Mouse (Mus musculus) CH12.LX (cell line): ENCODE measurements at regions not wholly inside any gene's neighbourhood (a gene's known extent, or its start where the extent isn't known, plus 50 kb on each side); places are given as distances from the start of the nearest gene placed in this dataset.

Source experiments
- DNase-seq: peaks from one replicate; pipeline ENCODE4 v3.0.0-alpha.2; 2013; ENCODE audit errors: extremely low read depth
- H3K27ac ChIP-seq: 2 replicates; pipeline ENCODE4 v1.5.1; 2012; ENCODE audit warnings: low read depth, mild to moderate bottlenecking, control low read depth, moderate library complexity; ENCODE audit not compliant: insufficient read depth
- H3K27me3 ChIP-seq: replicated peaks from 2 replicates; pipeline ENCODE3; 2012; ENCODE audit warnings: inconsistent platforms
- H3K36me3 ChIP-seq, 2 experiments: replicated peaks in 1 of 2; 2 replicates each; pipeline versions ENCODE3 to v1.6.1; 2012; ENCODE audit warnings: inconsistent platforms in 1 of 2, low read length in 1 of 2, mild to moderate bottlenecking in 1 of 2, mixed read lengths in 1 of 2, moderate library complexity in 1 of 2; ENCODE audit not compliant: control insufficient read depth in 1 of 2, insufficient read depth in 1 of 2
- H3K4me1 ChIP-seq, 2 experiments: 2 replicates each; pipeline ENCODE4 v1.6.1; 2012; ENCODE audit warnings: inconsistent platforms in 1 of 2, moderate library complexity in 1 of 2; ENCODE audit not compliant: insufficient read depth in 2 of 2, control insufficient read depth in 1 of 2
- H3K4me2 ChIP-seq: 2 replicates; pipeline ENCODE4 v1.6.1; 2012; ENCODE audit warnings: low read depth, mild to moderate bottlenecking, control low read depth; ENCODE audit not compliant: poor library complexity, insufficient read depth, severe bottlenecking
- H3K4me3 ChIP-seq, 3 experiments: fragments of 150-350 bp in 1 of 3; sonication (generic) in 1 of 3; replicated peaks in 1 of 3; 2 replicates each; pipeline versions ENCODE3 to v1.5.1; 2011 to 2012; ENCODE audit warnings: low read depth in 2 of 3, low read length in 2 of 3, mild to moderate bottlenecking in 2 of 3, moderate library complexity in 2 of 3, control low read depth in 1 of 3, improper control_type of control experiment in 1 of 3, inconsistent platforms in 1 of 3, mixed read lengths in 1 of 3; ENCODE audit not compliant: poor library complexity in 1 of 3
- H3K79me2 ChIP-seq: replicated peaks from 2 replicates; pipeline ENCODE4 v1.6.1; 2012; ENCODE audit warnings: mild to moderate bottlenecking, moderate library complexity; ENCODE audit not compliant: control insufficient read depth, poor library complexity, insufficient read depth, severe bottlenecking; ENCODE audit errors: extremely low read depth
- H3K9ac ChIP-seq: 2 replicates; pipeline ENCODE4 v1.6.1; 2012; ENCODE audit warnings: low read depth, mild to moderate bottlenecking, control low read depth, moderate library complexity; ENCODE audit not compliant: insufficient read depth
- H3K9me3 ChIP-seq: replicated peaks from 2 replicates; pipeline ENCODE3; 2012; ENCODE audit warnings: low read length, inconsistent platforms, mixed read lengths
- BHLHE40 ChIP-seq: IDR thresholded peaks from 2 replicates; pipeline ENCODE4 v1.6.1; 2011; ENCODE audit warnings: mild to moderate bottlenecking, low read depth, low read length, improper control_type of control experiment
- CHD1 ChIP-seq: IDR thresholded peaks from 2 replicates; pipeline ENCODE4 v1.6.1; 2012; ENCODE audit warnings: low read depth, low read length, improper control_type of control experiment, inconsistent platforms
- E2F4 ChIP-seq: IDR thresholded peaks from 2 replicates; pipeline ENCODE4 v1.6.1; 2011; ENCODE audit warnings: low read depth, low read length, improper control_type of control experiment; ENCODE audit not compliant: insufficient replicate concordance
- ELF1 ChIP-seq: IDR thresholded peaks from 2 replicates; pipeline ENCODE4 v1.6.1; 2014; ENCODE audit warnings: low read depth, mild to moderate bottlenecking, inconsistent platforms, low read length, improper control_type of control experiment
- GABPA ChIP-seq: IDR thresholded peaks from 2 replicates; pipeline ENCODE4 v1.6.1; 2012; ENCODE audit warnings: low read depth, low read length, improper control_type of control experiment, inconsistent platforms; ENCODE audit not compliant: insufficient replicate concordance
- HCFC1 ChIP-seq: IDR thresholded peaks from 2 replicates; pipeline ENCODE4 v1.6.1; 2012; ENCODE audit warnings: low read depth, mild to moderate bottlenecking, inconsistent platforms, low read length, improper control_type of control experiment
- IRF4 ChIP-seq: IDR thresholded peaks from 2 replicates; pipeline ENCODE4 v1.6.1; 2014; ENCODE audit warnings: low read depth, mild to moderate bottlenecking, inconsistent platforms, low read length, improper control_type of control experiment
- JUND ChIP-seq: conservative IDR thresholded peaks from 2 replicates; pipeline ENCODE4 v1.6.1; 2011; ENCODE audit warnings: low read depth, low read length, improper control_type of control experiment
- MAFK ChIP-seq: IDR thresholded peaks from 2 replicates; pipeline ENCODE4 v1.6.1; 2011; ENCODE audit warnings: low read length, improper control_type of control experiment; ENCODE audit not compliant: insufficient replicate concordance
- MXI1 ChIP-seq: IDR thresholded peaks from 2 replicates; pipeline ENCODE4 v1.6.1; 2011; ENCODE audit warnings: mild to moderate bottlenecking, low read depth, low read length, improper control_type of control experiment
- PAX5 ChIP-seq: IDR thresholded peaks from 2 replicates; pipeline ENCODE4 v1.6.1; 2012; ENCODE audit warnings: low read length, inconsistent platforms, mixed read lengths
- POLR2AphosphoS2 ChIP-seq: IDR thresholded peaks from 2 replicates; pipeline ENCODE4 v1.6.1; 2011; ENCODE audit warnings: low read depth, low read length, improper control_type of control experiment
- RAD21 ChIP-seq: IDR thresholded peaks from 2 replicates; pipeline ENCODE4 v1.6.1; 2011; ENCODE audit warnings: low read depth, mild to moderate bottlenecking, low read length, improper control_type of control experiment, moderate library complexity
- RCOR1 ChIP-seq: conservative IDR thresholded peaks from 2 replicates; pipeline ENCODE4 v1.6.1; 2012; ENCODE audit warnings: low read depth, mild to moderate bottlenecking, inconsistent platforms, low read length, improper control_type of control experiment
- SMC3 ChIP-seq: IDR thresholded peaks from 2 replicates; pipeline ENCODE4 v1.6.1; 2011; ENCODE audit warnings: low read depth, low read length, improper control_type of control experiment
- TBP ChIP-seq: conservative IDR thresholded peaks from 2 replicates; pipeline ENCODE4 v1.6.1; 2011; ENCODE audit warnings: low read depth, low read length, improper control_type of control experiment
- TCF12 ChIP-seq: IDR thresholded peaks from 2 replicates; pipeline ENCODE4 v1.6.1; 2014; ENCODE audit warnings: low read depth, mild to moderate bottlenecking, inconsistent platforms, low read length, improper control_type of control experiment
- USF2 ChIP-seq: conservative IDR thresholded peaks from 2 replicates; pipeline ENCODE4 v1.6.1; 2011; ENCODE audit warnings: low read depth, low read length, improper control_type of control experiment
- ZC3H11A ChIP-seq: IDR thresholded peaks from 2 replicates; pipeline ENCODE4 v1.6.1; 2012; ENCODE audit warnings: low read depth, mild to moderate bottlenecking, inconsistent platforms, low read length, improper control_type of control experiment
- ZKSCAN1 ChIP-seq: IDR thresholded peaks from 2 replicates; pipeline ENCODE4 v1.6.1; 2012; ENCODE audit warnings: low read depth, inconsistent platforms, low read length, improper control_type of control experiment, borderline replicate concordance
- ZNF384 ChIP-seq: IDR thresholded peaks from 2 replicates; pipeline ENCODE4 v1.6.1; 2012; ENCODE audit warnings: low read depth, low read length, improper control_type of control experiment, inconsistent platforms
- dilution Hi-C: fragments of 300-500 bp; cut with MboI; formaldehyde crosslinking; loops from 2 replicates; pipeline ENCODE4 v1.14.3; 2020; ENCODE audit warnings: low sequenced_read_pairs; ENCODE audit not compliant: extremely low pct_unique_long_range_greater_than_20kb, extremely low pct_ligation_motif_present
- in situ Hi-C: fragments of 300-500 bp; cut with MboI; formaldehyde crosslinking; loops from 3 replicates; pipeline ENCODE4 v1.14.3; 2019; ENCODE audit warnings: low sequenced_read_pairs, low pct_ligation_motif_present, low pct_unique_long_range_greater_than_20kb, mixed read lengths

GRCm38 (mm10) chr2:138937165-138937564 lies 556.5 kb upstream of the Sptlc3 start:
- H3K4me2 ChIP-seq, result no peak overlapping the region
- H3K9me3 ChIP-seq, result peaks cover 13% of the 10 kb centered on the region
- dilution Hi-C loops (no loop called here), in situ Hi-C loops (no loop called here)
- H3K4me3 ChIP-seq, result no peak overlapping the region
- no peaks in the 10 kb centered on the region for H3K36me3 ChIP-seq
- no peaks in the 10 kb centered on the region for H3K4me1 ChIP-seq
- H3K27me3 ChIP-seq, result no peaks in the 10 kb centered on the region
- H3K79me2 ChIP-seq, result no peaks in the 10 kb centered on the region
- no peak for DNase-seq
- no peak overlapping the region for H3K9ac ChIP-seq
- H3K27ac ChIP-seq, result no peak overlapping the region
- TF ChIP-seq BHLHE40 (no peak), MXI1 (no peak), TBP (no peak)
- TF ChIP-seq, all 38 proteins: peak for 0

DNA sequence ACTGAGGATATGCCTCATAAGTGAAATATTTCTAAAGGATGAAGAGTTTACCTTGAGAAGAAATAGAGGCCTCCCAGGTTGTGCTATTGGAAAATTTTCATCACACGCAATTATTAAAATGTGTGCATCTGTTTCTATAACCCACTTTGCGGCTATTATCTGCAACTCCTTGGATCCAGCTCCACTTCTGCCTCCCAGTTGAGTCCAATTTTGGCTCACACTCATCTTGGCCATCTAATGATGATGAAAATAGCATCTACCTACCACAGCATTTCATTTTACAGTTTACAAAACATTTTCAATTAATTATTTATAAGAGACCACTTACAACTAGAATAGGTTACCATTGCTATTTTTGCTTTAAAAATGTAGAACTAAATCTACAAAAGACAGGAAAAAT lies 554.3 kb upstream of the Sptlc3 start:
- in situ Hi-C loops (no loop called here), dilution Hi-C loops (no loop called here)
- H3K27me3 ChIP-seq, result no peaks in the 10 kb centered on the region
- H3K4me2 ChIP-seq, result no peak overlapping the region
- H3K79me2 ChIP-seq, result no peaks in the 10 kb centered on the region
- H3K36me3 ChIP-seq, result no peaks in the 10 kb centered on the region
- H3K4me1 ChIP-seq, result no peaks in the 10 kb centered on the region
- H3K9me3 ChIP-seq, result peaks cover 16% of the 10 kb centered on the region
- H3K4me3 ChIP-seq, result no peak overlapping the region
- H3K9ac ChIP-seq, result no peak overlapping the region
- TF ChIP-seq SMC3 (no peak), PAX5 (no peak), CHD1 (no peak), MXI1 (no peak), MAFK (no peak), ZC3H11A (no peak), USF2 (no peak), ZNF384 (no peak), JUND (no peak), GABPA (no peak), E2F4 (no peak), ZKSCAN1 (no peak), ELF1 (no peak), HCFC1 (no peak), POLR2AphosphoS2 (no peak), RAD21 (no peak), RCOR1 (no peak), TCF12 (no peak), IRF4 (no peak)
- no peak overlapping the region for H3K27ac ChIP-seq
- DNase-seq, result no peak
